Mouse (Mus musculus): ENCODE data around the gene Tom1l2. TPM values are rescaled to one million over a fixed set of nuclear protein-coding genes. Genes with fewer than 3 reads are reported as not detected.

The Tom1l2 gene
- total RNA-seq, 4 experiments from 2014 or later = 98.4 to 137 (median 112) TPM

DNA sequence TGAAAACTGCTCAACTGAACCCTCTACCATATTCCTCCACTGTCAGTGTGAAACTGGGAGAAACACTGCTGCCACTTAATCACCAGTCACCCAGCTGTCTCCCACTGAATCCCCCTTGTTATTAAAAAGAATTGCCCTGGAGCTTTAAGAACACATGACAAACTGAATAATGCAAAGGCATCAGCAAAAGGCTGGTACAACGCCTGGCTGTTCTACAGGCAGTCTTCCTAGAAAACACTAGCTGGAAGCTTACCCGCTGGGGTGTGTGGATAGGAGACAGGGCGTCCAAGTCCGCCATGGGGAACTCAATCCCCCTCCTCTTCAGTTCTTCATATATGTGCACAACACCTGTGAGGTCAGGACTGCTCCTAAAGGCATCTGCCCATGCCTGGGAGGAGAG lies 90.3 kb downstream of the Tom1l2 start:
- DNase-seq = no peak

DNA sequence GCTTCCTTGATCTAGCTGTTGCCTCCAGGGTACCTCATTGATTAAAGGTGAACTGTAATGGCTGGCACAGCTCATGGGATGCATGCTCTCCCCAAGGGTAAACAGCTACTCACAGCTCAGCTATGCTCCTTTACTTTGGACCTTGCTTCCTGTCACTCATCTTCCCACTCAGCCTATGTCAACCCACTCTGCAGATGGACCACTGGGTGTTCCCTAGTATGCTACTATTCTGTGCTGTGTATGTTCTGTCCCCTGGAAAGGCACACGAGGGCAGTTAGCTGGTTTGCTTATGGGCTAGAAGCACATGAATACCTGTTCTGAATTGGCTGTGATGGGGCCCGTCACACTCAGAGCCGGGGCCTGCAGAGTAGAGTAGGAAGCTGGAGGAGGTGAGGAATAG lies 92.0 kb downstream of the Tom1l2 start:
- DNase-seq = no peak

DNA sequence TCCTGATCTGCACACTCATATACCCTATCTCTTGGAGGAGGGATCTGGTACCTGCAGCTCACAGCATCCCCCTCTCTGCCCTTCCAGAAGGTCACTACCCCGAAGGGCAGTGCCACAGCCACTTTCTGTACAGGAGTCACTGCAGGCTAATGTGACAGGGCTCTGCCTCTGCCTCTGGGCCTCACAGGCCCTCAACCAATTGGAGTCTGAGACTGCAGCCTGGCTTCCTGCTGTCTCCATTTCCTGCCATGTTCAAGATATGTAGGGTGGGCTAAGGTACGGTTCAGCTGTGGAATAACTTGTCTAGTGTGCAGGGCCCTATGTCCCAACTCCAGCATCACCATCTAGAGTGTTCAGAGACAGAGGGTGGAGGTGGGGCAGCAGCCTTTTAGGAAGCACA lies 95.0 kb downstream of the Tom1l2 start:
- no peak for DNase-seq

DNA sequence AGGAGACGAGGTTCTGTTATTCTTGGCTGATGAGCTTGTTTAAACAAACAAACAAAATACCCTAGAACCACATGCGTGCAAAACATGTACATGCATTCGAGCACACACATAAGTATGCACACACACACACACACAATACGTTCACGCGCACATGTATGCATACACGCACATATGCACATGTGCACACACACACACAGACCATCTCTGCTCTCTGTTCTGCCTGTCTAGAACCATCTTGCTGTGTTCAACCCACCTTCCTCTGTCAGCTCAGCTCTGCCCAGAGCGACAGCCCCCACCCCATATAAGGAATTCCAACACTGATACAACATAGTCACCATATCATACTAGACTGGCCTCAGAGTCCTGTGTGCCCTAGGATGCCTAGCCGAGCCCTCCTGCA lies 96.0 kb downstream of the Tom1l2 start:
- DNase-seq = no peak

DNA sequence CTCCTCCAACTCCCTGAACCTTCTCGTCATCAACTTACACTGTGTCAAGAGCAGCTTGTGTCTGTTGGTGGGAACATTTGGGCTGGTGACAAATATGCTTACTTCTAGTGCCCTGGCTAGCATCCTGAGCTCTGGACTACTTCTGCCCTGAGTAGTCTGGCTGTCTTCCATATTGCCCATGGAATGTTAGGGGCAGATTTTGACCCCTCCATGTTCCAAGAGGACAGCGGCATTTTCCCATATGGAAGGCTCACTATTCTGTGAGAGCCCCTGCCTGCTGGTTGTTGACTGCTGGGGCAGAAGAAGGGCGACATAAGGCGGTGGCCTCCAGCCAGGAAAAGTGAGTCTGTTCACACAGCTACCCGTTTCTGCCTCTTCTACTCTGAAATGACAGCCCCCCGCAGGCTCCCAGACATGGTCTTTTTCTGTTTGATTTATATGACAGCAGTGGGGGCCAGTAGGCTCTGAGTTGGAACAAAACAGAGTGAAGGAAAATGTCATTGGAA lies 96.5 kb downstream of the Tom1l2 start:
- no peak for DNase-seq

DNA sequence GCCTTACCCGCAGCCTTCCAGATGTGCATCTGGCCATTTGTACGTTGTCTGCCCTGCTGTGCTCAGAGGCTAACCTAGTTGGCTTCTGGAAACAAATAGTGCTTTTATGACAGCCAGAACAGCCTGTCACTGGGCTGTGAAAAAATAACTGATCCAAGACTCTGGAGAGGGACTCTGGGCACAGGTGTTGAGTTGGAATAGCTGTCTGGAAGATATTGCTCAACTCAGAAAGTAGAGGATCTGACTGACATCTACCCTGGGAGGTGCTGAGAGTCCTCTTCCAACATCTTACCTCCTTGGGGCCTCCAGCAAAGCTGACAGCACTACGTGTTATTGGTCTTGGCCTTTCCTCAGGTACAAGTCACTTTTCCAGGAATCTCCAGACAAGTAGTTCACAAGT lies 97.1 kb downstream of the Tom1l2 start:
- DNase-seq = no peak

DNA sequence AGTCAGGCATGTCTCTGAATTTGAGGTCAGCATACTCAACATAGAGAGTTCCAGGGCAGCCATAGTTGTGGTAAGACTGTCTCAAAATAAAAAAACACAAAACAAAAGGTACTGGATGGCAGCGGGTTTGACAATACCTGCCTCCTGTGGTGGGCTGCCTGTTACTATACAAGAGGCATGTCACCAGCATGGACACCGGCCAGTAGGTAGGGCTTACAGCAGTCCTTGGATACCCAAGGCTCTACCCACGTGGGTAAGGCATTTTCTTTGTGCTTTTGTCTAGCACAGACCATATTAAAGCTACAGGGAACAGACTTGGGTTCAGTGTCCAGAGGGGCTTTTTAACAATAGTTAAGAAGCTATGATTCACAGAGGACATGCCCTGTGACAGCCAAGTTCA lies 97.5 kb downstream of the Tom1l2 start:
- no peak for DNase-seq

DNA sequence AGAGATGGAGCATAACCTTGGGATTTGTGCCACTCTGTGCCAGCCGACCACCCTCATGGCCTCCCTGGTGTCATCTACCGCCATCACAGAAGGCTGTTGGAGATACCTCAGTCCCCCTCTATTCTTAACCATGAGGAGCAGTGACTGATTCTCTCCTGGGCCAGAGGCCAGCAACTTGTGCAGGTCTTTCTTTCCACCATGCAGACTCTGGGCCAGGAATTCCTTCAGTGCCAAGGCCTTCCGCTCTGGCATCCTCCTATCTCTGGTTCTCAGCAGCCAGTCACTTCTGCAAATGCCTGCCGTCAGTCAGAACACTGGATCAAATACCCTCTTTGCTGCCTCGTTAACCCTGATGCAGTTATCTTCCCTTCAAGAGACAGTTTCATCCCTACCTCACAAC lies 98.4 kb downstream of the Tom1l2 start:
- DNase-seq = peak; percentile 58

DNA sequence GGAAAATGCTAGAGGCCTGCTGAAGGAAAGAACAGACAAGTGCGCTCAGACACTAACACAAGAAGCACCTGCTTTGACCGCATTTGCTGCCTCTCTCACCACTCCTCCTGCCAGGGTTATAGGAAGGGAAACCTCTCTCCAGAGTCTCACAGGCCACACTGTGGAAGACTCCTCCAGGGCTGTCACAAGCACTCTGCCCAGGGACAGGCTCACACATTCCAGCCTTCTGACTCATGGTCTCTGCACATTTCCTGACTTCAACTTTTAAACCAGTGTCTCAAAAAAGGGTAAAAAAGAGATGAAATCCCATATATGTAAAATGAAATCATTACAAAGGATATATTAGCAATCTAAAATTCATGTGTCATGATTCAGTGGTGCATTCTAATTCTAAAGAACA lies 99.2 kb downstream of the Tom1l2 start:
- peak; percentile 52 for DNase-seq

DNA sequence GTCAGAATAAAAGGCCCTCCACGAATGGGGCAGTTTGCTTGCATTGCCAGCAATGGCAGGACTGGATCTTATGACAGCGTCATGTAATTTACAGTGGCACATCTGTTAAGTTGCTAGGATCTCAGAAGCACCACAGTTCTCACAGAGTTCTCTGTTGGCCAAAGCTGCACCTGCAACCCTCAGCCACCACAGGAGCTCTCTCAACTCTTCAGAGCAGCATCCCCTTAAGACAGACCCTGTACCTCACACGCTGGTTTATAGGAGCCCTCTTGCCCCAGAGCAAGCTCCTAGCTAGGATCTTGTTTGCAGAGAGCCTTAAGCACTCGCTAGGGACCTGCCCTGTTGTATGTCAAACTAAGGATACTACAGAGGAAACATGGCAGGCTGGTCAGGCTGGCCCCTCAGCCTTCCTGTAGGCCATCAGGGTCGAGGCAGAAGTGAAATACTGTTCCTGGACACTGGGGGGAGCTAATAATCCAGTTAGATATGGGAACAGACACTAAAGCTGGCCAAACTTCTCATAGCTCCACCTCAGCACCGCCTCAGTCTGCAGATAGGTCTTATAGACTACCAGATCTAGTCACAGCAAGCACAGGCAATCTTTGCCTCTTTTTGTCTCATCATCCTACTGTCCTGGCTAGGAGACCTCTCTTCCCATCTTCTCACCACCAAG lies 101.6 kb downstream of the Tom1l2 start:
- DNase-seq = no peak

DNA sequence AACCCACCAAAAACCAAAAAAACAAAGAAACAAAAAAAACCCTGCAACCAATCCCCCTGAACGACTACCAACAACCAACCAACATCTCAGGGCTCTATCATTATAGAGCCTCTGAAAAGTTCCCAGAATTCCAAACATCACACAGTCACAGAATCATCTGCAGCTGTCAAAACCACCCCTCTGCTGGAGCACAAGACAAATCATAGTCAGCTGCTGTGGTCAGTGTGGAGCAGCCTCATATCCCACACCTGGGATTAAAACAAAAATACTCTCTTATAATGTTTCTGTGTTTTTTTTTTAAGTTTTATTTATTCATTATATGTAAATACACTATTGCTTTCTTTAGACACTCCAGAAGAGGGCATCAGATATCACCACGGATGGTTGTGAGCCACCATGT lies 102.8 kb downstream of the Tom1l2 start:
- DNase-seq = no peak

DNA sequence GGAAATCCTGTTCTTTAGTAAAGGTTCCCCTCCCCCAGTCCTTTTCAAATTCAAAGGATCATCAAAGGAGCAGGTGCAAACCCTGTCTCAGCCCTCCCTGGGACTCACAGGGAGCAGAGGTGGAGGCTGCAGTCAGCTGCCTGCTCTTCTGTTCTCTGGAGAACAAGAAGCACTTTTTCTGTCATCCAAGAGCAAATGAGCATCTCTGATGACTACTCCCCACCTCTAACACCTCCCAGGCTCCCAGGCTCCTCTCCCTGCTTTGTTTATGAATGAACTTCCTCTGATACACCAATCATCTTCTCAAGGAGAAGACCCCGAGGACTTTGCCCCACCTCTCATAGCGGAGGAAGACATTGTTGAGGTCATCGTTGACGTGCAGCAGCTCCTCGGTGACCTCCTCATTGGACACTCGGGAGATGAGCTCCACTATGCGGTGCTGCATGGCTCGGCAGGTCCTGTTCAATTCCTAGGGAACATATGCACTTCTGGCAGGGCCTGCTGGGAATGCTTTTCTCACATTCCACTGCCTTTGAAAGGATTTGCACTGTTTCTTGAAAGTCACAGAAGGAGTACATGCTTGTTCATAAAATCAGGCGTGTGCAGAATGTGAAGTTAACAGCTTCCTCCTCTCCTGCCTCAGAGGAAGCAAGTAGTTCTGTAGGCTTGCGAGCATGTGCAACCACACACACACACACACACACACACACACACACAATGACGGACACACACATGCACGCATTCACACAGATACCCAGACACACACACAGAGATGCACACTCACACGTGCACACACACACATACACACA lies 103.9 kb downstream of the Tom1l2 start:
- no peak for DNase-seq

DNA sequence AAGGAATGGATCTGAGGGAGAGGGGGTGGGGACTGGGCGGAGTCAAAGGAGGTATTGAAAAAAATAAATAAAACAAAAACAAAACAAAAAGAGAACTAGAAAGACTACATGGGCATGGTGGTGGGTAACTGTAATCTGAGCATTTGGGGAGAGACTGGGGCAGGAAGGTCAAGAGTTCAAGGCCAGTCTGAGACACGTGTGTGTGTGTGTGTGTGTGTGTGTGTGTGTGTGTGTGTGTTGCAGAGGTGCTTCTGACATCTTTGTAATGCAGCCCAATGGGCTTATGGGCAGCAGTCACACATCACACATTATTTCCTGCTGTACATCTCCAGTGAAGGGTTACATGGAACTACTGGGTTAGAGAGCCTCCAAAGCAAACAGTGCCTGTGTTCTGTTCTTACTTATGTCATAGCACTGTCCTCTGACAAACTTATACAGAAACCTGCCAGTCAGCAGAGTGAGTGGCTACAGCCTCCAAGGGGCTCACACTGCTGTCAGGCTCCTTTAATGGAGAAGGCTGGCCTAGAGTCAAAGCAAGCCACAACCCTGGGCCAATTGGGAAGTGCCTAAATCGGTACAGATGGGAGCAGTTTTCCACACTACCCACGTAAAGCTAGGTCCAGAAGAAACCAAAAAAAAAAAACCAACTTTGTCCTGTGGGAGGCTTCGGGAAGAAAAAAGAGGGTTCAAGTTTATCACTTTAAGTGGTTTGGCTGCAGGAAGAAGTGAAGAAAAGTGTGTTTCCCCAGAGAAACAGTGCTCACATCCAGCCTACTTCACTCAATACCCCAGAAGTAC lies 104.8 kb downstream of the Tom1l2 start:
- DNase-seq = no peak

DNA sequence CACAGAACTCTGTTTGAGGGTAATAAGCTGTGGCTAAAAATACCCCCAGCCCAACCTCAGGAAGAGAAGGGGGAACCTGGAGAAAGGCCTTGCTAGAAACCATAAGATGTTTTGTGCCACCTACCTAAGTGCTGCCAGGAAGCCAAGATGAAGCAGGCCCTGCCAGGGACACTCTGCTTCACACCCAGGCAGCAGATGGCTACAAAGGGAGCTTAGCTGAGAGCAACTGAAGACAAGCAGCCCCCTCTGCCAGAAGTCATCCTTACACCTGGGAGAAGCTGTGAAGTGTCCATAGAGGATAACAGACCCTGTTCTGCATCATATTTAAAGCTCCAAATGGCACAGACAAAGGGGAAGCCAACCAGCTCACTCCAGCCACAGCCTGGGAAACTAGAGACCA lies 106.6 kb downstream of the Tom1l2 start:
- DNase-seq = no peak

DNA sequence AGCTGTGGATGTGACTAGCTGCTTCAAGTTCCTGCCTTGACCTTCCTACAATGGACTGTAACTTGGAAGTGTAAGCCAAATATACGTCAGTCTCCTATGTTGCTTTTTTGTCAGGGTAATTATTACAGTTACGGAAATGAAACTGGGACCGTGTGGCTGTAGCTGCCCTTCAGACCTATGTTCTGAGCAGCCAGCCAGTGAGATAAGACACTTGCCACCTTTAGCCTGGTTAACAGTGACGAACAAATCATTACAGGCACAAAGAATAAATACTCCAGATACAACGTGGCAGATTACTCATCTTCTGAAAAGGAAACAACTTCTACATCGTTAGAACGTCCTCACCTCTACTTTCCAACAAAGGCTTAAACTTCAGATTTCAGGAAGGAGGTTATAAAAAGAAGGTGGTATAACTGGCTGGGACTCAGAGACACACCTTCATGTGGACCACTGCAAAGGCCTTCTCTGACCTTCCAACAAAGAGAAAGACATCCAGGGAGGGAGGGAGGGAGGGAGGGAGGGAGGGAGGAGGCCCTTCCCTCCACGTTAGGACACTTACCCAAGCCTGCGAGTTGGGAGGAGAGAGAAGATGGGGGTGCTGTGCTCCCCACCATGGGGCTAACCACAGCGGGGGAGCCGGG lies 108.1 kb downstream of the Tom1l2 start:
- DNase-seq = no peak

DNA sequence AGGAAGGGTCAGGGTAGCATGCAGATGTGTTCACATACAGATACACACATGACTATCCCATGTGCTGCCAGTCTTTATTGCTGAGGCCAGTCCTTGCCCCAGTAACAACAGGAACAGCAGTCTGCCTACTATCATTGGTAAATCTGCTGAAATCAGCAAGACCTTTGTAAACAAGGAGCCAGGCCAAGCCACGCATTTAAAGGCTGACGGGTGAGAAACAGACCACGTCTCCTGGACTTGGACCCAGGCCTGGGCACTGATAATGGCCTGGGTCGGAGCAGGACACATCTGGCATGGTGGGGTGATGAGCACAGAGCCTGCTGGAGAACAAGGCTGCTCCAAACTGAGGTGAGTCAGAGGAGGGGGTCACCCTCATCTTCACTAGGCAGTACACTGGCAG lies 112.2 kb downstream of the Tom1l2 start:
- no peak for DNase-seq

DNA sequence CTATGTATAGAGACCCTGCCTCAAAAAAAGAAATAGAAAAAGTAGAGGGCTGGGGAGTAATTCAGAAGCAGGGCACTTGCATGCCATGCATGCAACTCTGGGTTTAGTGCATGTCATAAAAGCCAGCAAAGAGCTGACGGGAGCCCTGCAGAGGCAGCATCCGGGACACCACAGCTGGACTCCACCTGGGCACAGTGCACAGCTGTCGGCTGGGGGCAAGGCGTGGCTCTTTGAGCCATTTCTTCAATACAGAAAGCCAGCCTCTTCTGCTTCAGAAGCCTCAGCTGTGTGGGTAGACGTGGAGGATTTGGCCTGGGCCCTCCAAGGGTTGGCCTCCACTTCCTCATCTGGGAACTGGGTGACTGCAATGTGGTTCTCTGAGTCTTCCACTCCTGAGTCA lies 117.4 kb downstream of the Tom1l2 start:
- no peak for DNase-seq

DNA sequence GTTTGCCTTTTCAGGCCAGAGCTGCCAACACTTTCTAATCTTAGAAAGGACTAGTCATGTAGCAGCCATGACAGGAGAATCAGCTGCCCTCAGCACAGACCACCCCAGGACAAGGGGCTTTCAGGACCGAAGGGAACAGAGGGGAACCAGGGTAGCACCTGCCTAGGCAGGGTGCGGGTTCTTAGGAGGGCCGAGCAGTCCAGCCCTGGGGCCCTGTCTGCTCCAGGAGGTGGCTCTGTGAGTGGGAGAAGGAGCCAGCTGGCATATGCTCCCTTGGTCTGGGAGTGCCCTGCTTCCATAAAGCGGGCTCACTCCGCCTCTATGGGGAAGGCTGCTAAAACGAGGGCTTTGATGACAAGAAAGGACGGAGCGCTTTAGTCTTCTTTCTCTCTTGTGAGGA lies 119.5 kb downstream of the Tom1l2 start:
- DNase-seq = no peak

DNA sequence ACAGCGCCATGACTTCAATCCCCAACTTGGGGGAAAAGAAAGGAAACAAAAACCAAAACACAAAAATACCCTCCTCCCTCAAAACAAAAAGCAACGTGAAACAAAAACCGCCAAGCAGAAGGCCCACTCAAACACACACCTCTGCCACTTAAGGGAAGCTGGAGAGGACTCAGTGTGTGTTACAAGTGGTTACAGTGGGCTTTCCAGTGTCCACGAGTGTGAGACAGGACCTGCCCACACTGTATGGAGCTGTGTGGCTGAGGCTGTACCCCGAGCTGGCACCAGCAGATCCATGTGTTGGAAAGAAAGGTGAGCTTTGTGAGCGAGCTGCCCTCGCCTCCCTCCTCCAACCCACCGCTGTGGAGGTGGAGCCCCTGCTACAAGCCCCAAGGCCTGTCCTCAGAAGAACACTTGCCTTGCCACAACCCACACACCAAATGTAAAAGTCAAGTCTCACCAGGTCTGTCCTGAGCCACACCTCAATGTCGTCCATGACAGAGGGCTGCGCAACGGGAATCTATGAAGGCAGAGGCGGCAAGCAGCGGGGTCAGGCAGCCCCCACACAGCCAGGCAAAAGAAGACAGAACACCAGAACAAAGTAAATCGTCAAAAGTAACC lies 120.2 kb downstream of the Tom1l2 start:
- no peak for DNase-seq

DNA sequence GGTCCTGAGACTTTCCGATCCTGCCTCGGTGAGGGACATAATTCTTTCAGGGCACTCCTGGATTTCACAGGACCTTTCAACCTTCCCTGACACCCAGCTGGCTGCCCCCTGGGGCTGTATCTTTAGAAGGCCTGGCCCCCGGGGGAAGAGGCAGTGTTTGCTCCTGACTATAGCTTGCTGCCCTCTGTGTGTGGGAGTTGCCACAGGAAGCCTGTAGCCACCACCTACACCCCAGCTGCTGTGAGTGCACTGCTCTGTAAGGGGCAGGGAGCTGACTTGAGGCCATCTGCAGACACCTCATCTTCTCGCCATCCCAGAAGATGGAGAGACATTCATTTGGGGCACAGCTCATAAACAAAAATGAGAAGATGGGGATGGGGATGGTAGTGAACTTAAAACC lies 120.8 kb downstream of the Tom1l2 start:
- no peak for DNase-seq

DNA sequence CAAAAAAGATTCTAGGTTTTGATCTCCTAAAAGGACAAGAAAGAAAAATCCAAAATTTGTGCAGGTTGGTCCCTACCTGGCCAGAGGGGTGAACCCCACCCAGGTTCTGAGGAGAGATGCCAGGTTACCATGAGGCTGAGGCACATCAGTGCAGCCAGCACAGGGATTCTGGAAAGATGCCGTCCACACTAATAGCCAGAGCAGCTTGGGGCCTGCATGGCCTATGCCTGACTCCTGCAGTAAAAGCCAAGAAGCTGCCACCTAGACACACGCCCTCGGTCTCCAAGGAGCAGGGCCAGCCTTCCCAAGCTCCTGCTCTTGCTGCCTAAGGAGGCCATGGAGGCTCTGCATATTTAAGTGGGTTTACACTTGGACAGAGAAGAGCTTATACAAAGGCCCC lies 121.4 kb downstream of the Tom1l2 start:
- no peak for DNase-seq

DNA sequence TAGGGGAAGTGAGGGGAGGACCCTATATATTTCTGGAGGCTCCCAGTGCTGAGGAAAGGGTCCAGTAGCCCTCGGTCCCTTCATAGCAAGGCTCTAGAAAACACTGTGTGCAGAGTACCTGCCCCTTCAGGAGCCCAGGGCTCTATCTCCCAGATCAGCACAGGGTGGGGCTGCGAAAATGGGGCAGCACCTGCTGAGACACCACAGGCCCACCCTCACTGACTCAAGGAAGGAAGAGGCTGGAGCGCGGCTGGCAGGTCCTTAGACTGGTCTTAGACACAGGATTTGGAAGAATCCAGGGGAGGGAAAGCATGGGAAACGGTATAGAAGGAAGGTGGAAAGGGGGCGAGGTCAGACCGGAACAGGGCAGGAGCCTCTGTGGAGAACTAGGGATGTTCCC lies 122.2 kb downstream of the Tom1l2 start:
- no peak for DNase-seq
